Mouse (Mus musculus): ENCODE data around the gene Hira.
"Not testable (repeated sequence)": the region's sequence is repeated elsewhere in the genome, so short reads cannot be mapped to it uniquely, and the experiment has no call there.

DNA sequence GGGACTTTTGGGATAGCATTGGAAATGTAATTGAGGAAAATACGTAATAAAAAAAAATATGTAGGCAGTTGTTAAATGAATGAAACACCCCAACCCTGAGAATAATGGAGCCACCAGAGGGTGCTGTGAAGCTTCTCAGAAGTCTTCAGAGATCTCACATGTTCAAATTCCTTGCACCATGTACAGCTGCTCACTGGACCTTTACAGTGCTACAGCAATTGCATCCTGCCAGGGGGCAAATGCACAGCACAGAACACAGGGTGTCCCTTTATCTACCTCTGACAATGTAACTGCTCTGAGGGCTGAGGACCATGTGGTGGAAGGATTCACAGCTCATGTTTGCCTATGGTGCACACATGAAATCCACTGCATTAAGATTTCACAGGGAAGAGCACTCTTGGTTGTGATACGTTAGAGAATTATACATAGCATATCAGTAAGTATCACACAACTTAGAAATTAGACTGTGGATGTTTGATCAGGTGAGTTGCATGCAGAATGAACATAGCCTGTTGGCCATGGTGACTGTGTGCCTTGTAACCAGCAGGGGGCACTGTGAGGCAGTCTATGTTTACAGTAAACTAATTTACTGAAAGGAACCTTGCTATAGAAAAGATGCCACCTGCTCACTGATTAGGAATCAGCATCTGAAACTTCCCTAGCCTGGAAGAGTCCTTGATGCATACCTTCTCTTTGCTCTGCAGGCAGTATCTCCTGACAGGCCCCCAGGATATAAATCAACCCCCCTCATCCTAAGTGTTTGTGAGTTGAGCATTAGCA lies 126.0 kb downstream of the Hira start:
- TF ChIP-seq CTCF (IDR thresholded peaks at IDR 0.05; ENCODE audit: low read depth, low read length), result peak; percentile 53; the same call in 1 of the 2 replicates
- not testable (repeated sequence) for TF ChIP-seq POLR2AphosphoS5 (IDR thresholded peaks at IDR 0.05; ENCODE audit: insufficient replicate concordance, low read depth, low read length); GATA2 (IDR thresholded peaks at IDR 0.05; ENCODE audit: borderline replicate concordance, low read depth, low read length); TAL1 (conservative IDR thresholded peaks at IDR 0.05; ENCODE audit: low read depth, low read length)
